Mouse (Mus musculus) C2C12 (cell line): ENCODE measurements around the gene Zzz3. TPM values are rescaled to one million over a fixed set of nuclear protein-coding genes. Genes with fewer than 3 reads are reported as not detected.

Experiments
- H3K27me3 ChIP-seq: one replicate; pipeline ENCODE4 v1.6.1; 2011; ENCODE audit not compliant: control insufficient read depth, insufficient read depth, insufficient read length
- H3K36me3 ChIP-seq: one replicate; pipeline ENCODE4 v1.6.1; 2011; ENCODE audit not compliant: control insufficient read depth, insufficient read depth
- H3K4me3 ChIP-seq: one replicate; pipeline ENCODE4 v1.5.1; 2011; ENCODE audit warnings: mild to moderate bottlenecking, control low read depth; ENCODE audit not compliant: poor library complexity, insufficient read depth, severe bottlenecking
- H3K79me2 ChIP-seq: one replicate; pipeline ENCODE4 v1.6.1; 2011; ENCODE audit not compliant: control insufficient read depth, insufficient read depth
- H3K79me3 ChIP-seq: one replicate; pipeline ENCODE4 v1.6.1; 2011; ENCODE audit warnings: low read depth, control low read depth
- H3ac ChIP-seq: one replicate; pipeline ENCODE3; 2011; ENCODE audit warnings: low read depth; ENCODE audit not compliant: control insufficient read depth, insufficient read length
- CEBPB ChIP-seq: IDR thresholded peaks from one replicate; pipeline ENCODE4 v1.6.1; 2011; ENCODE audit warnings: low read depth, mild to moderate bottlenecking, control low read depth, moderate library complexity
- CTCF ChIP-seq: IDR thresholded peaks from one replicate; pipeline ENCODE4 v1.5.1; 2011; ENCODE audit not compliant: control insufficient read depth, insufficient read depth, insufficient read length
- FOSL1 ChIP-seq: IDR thresholded peaks from one replicate; pipeline ENCODE4 v1.8.0; 2011; ENCODE audit warnings: mild to moderate bottlenecking, low read length; ENCODE audit not compliant: poor library complexity, insufficient read depth, severe bottlenecking
- MAX ChIP-seq: IDR thresholded peaks from one replicate; pipeline ENCODE4 v1.6.1; 2011; ENCODE audit warnings: mild to moderate bottlenecking, control low read depth
- MYOD1 ChIP-seq: IDR thresholded peaks from one replicate; pipeline ENCODE4 v1.6.1; 2011; ENCODE audit warnings: low read depth; ENCODE audit not compliant: control insufficient read depth, insufficient read length
- MYOG ChIP-seq: IDR thresholded peaks from one replicate; pipeline ENCODE4 v1.6.1; 2011; ENCODE audit not compliant: control insufficient read depth, insufficient read length; ENCODE audit errors: extremely low read depth
- USF1 ChIP-seq: IDR thresholded peaks from one replicate; pipeline ENCODE4 v1.6.1; 2011; ENCODE audit warnings: low read depth, mild to moderate bottlenecking, control low read depth, moderate library complexity
- polyA plus RNA-seq: library from polyadenylated mRNA; unstranded; fragments of >200 nt; fragmentation: generic; extraction: Trizol; gene quantifications from one replicate; pipeline ENCODE4 v1.2.1, GENCODE M21; 2012; ENCODE audit warnings: missing spikeins

Zzz3 gene
- polyA plus RNA-seq, 1 experiment = 7.6 TPM

DNA sequence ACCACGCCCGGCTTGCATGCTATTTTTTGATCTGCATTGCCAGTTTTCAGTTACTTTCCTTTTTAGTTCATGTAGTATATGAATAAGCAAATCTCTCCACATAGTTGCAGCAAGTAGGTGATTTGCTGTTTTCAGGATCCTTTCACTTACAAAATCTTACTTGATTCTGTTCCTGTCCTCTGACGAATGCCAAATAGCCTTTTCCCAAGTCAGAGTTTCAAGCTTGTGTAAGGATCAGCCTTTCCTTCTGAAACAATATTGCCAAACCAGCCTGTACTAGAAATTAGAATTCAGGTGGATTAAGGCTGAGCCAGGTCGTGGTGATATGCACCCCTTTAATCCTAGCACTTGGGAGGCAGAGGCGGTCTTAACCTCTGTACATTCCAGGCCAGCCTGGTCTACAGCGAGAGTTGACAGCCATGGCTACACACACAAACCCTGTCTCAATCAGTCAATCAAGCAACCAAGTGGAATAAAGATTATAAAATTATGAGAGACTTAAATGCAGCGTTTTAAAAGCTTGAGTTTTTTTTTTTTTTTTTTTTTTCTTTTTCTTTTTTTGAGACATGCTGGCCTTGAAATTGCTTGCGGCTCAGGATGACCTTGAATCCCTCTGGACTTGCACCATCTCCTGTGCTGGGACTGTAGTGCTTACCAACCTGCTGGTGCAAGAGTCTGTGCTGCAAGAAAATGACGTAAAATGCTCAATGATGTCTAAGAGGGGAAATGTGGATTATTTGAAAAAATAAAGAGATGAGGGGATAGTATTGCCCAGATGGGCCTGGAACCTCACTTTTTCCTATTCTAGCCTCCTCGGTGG, 47.1 kb upstream of the Zzz3 start:
- Histone ChIP-seq H3K79me2 (peaks cover 68% of the 10 kb centered on the region), H3K27me3 (no peaks in the 10 kb centered on the region), H3K79me3 (peaks cover 52% of the 10 kb centered on the region), H3K4me3 (no peak overlapping the region), H3ac (no peak overlapping the region), H3K36me3 (peaks cover 8% of the 10 kb centered on the region)
- TF ChIP-seq MYOG (no peak), MYOD1 (no peak), FOSL1 (no peak), USF1 (no peak), CEBPB (no peak), MAX (no peak), CTCF (no peak)

DNA sequence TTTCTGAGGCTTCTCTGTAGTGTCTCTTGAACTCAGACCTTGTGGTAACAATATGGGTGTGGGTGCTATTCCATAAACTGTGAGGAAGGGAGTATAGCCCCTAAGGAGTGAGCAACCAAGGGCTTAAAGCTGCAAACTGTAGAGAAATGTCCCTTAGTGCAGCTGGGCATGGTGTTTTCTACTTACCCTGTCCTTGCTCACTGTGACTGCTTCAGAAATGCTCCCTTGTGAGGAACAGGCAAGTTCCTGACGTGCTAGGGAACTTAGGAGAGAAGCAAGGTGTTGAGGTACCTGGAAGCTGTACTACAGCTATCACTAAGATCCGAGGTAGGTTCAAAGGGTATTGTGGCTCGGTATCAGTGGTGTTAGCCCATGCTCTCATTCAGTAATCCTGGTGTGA, 44.8 kb upstream of the Zzz3 start:
- Histone ChIP-seq H3K79me3 (peaks cover 68% of the 10 kb centered on the region), H3K4me3 (no peak overlapping the region), H3K36me3 (peaks cover 8% of the 10 kb centered on the region), H3K27me3 (no peaks in the 10 kb centered on the region), H3K79me2 (peaks cover 91% of the 10 kb centered on the region), H3ac (no peak overlapping the region)
- TF ChIP-seq CTCF = no peak
- no peak for TF ChIP-seq USF1
- TF ChIP-seq CEBPB = no peak
- TF ChIP-seq MAX = no peak
- no peak for TF ChIP-seq FOSL1
- no peak for TF ChIP-seq MYOG
- TF ChIP-seq MYOD1 = no peak

DNA sequence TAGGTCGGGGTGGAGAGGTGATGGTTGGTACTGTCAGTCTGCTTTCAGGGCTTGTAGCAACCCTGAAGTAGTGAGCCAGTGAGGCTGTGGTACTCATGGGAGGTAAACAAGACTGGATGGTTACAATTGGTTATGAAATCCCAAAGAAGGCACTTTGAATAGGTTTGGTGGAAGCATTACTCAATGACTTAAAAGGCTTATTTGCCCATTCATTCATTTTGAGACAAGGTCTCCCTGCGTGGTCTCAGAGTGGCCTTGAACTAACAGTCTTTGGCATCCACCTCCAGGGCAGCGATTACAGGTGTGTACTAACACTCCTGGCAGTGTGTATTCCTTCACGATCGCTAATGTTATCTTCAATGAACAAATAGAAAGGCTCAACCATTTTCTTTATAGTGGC, 44.3 kb upstream of the Zzz3 start:
- Histone ChIP-seq H3K36me3 (peaks cover 8% of the 10 kb centered on the region), H3K4me3 (no peak overlapping the region), H3K79me2 (peaks cover 96% of the 10 kb centered on the region), H3K79me3 (peaks cover 73% of the 10 kb centered on the region), H3ac (no peak overlapping the region), H3K27me3 (no peaks in the 10 kb centered on the region)
- TF ChIP-seq MYOD1 (no peak), MAX (no peak), CEBPB (no peak), USF1 (no peak), FOSL1 (no peak), CTCF (no peak), MYOG (no peak)

DNA sequence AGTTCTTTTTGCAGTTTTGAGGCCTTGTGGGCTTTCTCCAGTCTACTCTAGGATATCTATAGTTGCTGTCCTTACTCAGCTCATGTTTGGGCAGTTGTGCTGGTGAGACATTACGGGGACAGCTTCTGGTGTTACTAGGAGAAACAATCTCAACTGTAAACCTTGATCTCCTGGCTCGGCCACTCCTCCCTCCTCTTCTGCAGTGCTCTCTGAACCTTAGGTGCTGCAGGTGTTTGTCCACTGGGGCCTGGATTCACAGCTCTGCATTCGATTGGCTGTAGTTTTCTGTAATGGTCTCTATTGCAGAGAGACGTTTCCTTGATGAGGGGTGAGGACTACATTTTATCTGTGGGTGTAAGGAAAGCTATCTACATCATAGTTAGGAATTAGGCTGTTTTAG, 43.0 kb upstream of the Zzz3 start:
- H3K36me3 ChIP-seq = peaks cover 8% of the 10 kb centered on the region
- no peak overlapping the region for H3ac ChIP-seq
- peaks cover 100% of the 10 kb centered on the region for H3K79me2 ChIP-seq
- no peak for TF ChIP-seq USF1
- TF ChIP-seq MYOD1 = no peak
- no peak for TF ChIP-seq FOSL1
- TF ChIP-seq CEBPB = no peak
- no peak for TF ChIP-seq MYOG
- no peak for TF ChIP-seq CTCF
- TF ChIP-seq MAX = no peak
- H3K4me3 ChIP-seq = no peak overlapping the region
- no peaks in the 10 kb centered on the region for H3K27me3 ChIP-seq
- peaks cover 77% of the 10 kb centered on the region for H3K79me3 ChIP-seq

DNA sequence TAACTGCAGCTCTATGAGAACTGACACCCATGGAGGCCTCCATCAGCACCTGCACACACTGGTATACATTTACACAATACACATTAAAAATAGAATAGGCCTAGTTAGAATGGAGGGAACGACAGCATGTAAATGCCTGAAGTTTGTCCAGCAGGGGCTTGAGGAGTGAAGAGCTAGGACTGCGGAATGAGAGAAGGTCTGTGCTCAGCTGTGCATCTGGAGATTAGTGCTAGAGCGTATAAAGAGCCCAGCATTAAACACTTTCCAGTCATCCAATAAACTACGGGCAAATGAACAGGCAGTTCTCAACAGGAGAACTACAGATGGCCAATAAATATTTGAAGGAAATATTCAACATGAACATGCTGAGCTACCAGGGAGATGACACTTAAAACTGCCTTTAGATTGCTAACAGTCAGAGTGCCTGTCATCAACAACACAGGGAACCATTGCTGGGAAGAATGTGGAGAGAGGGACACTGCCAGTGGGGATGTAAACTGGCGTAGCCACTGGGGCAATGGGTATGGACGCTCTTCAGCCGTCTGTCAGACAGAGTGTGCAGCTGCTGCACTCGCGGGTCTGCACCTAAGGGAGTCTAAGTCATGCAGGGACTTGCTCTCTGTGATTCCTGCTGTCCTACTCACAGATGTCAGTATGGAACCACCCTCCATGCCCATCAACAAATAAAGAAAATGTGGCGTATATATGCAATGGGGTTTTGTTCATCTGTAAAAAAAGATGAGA, 41.7 kb upstream of the Zzz3 start:
- peaks cover 2% of the 10 kb centered on the region for H3K36me3 ChIP-seq
- H3K79me2 ChIP-seq = peaks cover 100% of the 10 kb centered on the region
- TF ChIP-seq MAX = no peak
- no peak for TF ChIP-seq MYOG
- no peak overlapping the region for H3ac ChIP-seq
- peaks cover 69% of the 10 kb centered on the region for H3K79me3 ChIP-seq
- no peaks in the 10 kb centered on the region for H3K27me3 ChIP-seq
- H3K4me3 ChIP-seq = no peak overlapping the region

DNA sequence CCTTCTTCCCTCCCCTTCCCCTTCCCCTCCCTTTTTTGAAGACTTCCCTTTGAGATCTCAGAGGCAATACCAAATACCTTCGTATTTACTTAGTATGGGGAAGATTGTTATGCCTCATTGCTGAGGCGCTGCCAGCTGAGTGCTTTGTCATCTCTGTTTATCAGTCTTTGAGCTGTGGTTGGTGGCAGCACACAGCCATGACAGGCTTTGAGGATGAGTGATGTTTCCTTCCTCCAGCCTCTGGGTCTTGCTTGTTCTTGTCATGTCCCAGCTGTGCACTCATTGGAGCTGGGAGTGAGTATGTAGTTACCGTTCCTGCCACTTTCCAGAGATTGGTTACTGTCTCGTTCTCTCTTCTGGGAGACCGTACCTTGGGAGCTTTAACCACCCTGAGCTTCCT, 39.9 kb upstream of the Zzz3 start:
- Histone ChIP-seq H3K36me3 (no peaks in the 10 kb centered on the region), H3K27me3 (no peaks in the 10 kb centered on the region), H3K79me2 (peaks cover 97% of the 10 kb centered on the region), H3K79me3 (peaks cover 56% of the 10 kb centered on the region), H3K4me3 (no peak overlapping the region), H3ac (no peak overlapping the region)
- no peak for TF ChIP-seq USF1
- TF ChIP-seq MAX = no peak
- TF ChIP-seq MYOG = no peak
- no peak for TF ChIP-seq CEBPB
- no peak for TF ChIP-seq MYOD1
- no peak for TF ChIP-seq FOSL1
- no peak for TF ChIP-seq CTCF
